Mouse (Mus musculus) E14TG2a.4 (cell line): Measurements from ENCODE around the gene Hspb2.

Experiments
- CTCF ChIP-seq: conservative IDR thresholded peaks from 2 replicates; pipeline ENCODE4 v1.5.1; 2014; ENCODE audit warnings: low read length
- NANOG ChIP-seq: IDR thresholded peaks from 2 replicates; pipeline ENCODE4 v1.6.1; 2014; ENCODE audit warnings: borderline replicate concordance, low read length, mixed read lengths
- POU5F1 ChIP-seq: IDR thresholded peaks from 2 replicates; pipeline ENCODE4 v1.6.1; 2014; ENCODE audit warnings: low read length, borderline replicate concordance

GRCm38 (mm10) chr9:50776162-50776760 lies 24.1 kb upstream of the Hspb2 start:
- no peak for TF ChIP-seq CTCF
- no peak for TF ChIP-seq NANOG
- no peak for TF ChIP-seq POU5F1
